Comparison of ENCODE assay signal across 17 mouse cellular contexts in the genomic region with DNA sequence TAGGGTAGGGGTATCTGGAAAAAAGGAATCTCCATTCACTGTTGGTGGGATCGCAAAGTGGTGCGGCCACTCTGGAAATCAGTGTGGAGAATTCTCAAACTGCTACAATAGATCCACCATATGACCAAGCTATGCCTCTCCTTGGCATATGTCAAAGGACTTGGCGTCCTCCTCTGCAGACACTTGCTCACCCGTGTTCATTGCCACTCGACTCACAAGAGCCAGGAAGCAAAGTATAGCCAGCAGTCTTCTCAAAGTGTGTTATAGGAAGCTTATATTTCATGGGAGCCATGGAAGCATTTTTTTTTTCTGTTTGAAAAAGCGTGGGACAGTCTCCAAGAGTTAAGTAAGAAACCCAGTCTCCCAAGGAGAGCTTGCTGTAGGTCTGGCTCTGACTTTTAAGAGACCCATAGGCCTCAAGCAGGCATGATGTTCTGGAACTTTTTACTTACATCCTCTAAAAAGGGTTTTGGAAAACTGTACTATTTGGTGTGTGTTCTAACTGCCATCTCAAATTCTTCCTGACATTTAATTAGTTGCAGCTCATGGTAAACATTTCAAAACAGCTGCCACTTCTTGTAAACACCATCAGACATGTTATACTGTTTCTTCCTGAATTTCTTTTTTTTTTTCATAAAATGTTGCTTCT.
"Had no signal": no experiment of that assay in that cellular context is flagged by ENCODE, and none has a peak within 500 bp of the region (broad histone marks: within the 10 kb centered on the region; RNA-seq: fewer than 3 reads in every experiment).

No protein-coding gene starts in this region.

- H3K4me1 ChIP-seq: liver, embryonic 12.5 days; midbrain, embryonic 10.5 days; midbrain, embryonic 12.5 days; neural tube, embryonic 13.5 days; neural tube, embryonic 15.5 days had no signal

- H3K36me3 ChIP-seq: liver, embryonic 12.5 days; midbrain, embryonic 10.5 days; midbrain, embryonic 12.5 days; neural tube, embryonic 13.5 days; neural tube, embryonic 15.5 days had no signal

- DNase-seq: midbrain, embryonic 14.5 days; retina, postnatal 1 day; right cerebral cortex, adult 18-20 months; right cerebral cortex, postnatal 25 days; right cerebral cortex, postnatal 4 days; spleen, adult 18-20 months; thymus, adult 18-20 months; thymus, postnatal 14 days; thymus, postnatal 36 days had no signal

- ATAC-seq: liver, embryonic 12.5 days; midbrain, embryonic 16.5 days had no signal

- H3K4me2 ChIP-seq: liver, embryonic 12.5 days; midbrain, embryonic 12.5 days; neural tube, embryonic 13.5 days; neural tube, embryonic 15.5 days had no signal

- H3K4me3 ChIP-seq: liver, embryonic 12.5 days; midbrain, embryonic 10.5 days; midbrain, embryonic 12.5 days; myocyte; neural tube, embryonic 13.5 days; neural tube, embryonic 15.5 days had no signal

- H3K9ac ChIP-seq: liver, embryonic 12.5 days; liver, embryonic 14.5 days; midbrain, embryonic 12.5 days; neural tube, embryonic 13.5 days; neural tube, embryonic 15.5 days had no signal

- H3K27ac ChIP-seq: liver, embryonic 12.5 days; liver, embryonic 14.5 days; midbrain, embryonic 10.5 days; midbrain, embryonic 12.5 days; neural tube, embryonic 13.5 days; neural tube, embryonic 15.5 days had no signal

- H3K9me3 ChIP-seq: liver, embryonic 12.5 days; midbrain, embryonic 10.5 days; midbrain, embryonic 12.5 days; neural tube, embryonic 13.5 days; neural tube, embryonic 15.5 days had no signal

- H3K27me3 ChIP-seq: liver, embryonic 12.5 days; neural tube, embryonic 13.5 days; neural tube, embryonic 15.5 days had no signal
